Mouse (Mus musculus): ENCODE results near the gene Itgb4.

- TF ChIP-seq MAX (IDR thresholded peaks at IDR 0.05; ENCODE audit: low read depth) (no peak), POLR2A (IDR thresholded peaks at IDR 0.05; ENCODE audit: insufficient read length, low read depth) (no peak), POLR2AphosphoS2 (IDR thresholded peaks at IDR 0.05; ENCODE audit: insufficient read length, low read depth) (no peak), MYOD1 (IDR thresholded peaks at IDR 0.05; ENCODE audit: control insufficient read depth in 1 of 3, insufficient read length in 2 of 3, low read depth in 2 of 3) (no peak), TCF12 (IDR thresholded peaks at IDR 0.05; ENCODE audit: insufficient read depth, poor library complexity, severe bottlenecking) (no peak), USF1 (IDR thresholded peaks at IDR 0.05; ENCODE audit: low read depth) (no peak), MYOG (IDR thresholded peaks at IDR 0.05; ENCODE audit: control insufficient read depth in 1 of 3, insufficient read depth in 1 of 3, insufficient read length in 2 of 3, low read depth in 2 of 3) (no peak), TCF3 (IDR thresholded peaks at IDR 0.05; ENCODE audit: insufficient read length, low read depth) (no peak), E2F4 (IDR thresholded peaks at IDR 0.05; ENCODE audit: insufficient read depth) (no peak)
Observed at GRCm38 (mm10) chr11:116002894-116003293, 28.4 kb downstream of the Itgb4 start.

All from myocyte (in vitro differentiated cells).